Mouse (Mus musculus) limb, embryonic 14.5 days (tissue): ENCODE results near the gene Col6a1. TPM values are rescaled to one million over a fixed set of nuclear protein-coding genes. Genes with fewer than 3 reads are reported as not detected.

Experiments used
- ATAC-seq: fragments of 200-750 bp; cut with Nextera tagmentation; 2 replicates; pipeline ENCODE4 v1.8.0; 2017; ENCODE audit warnings: low read depth, moderate number of reproducible peaks, moderate TSS enrichment; ENCODE audit not compliant: low FRiP score
- DNase-seq: peaks from one replicate; pipeline ENCODE4 v3.0.0-alpha.2; 2015; ENCODE audit warnings: low spot score
- H3K27ac ChIP-seq: fragments of 300-500 bp; sonication (generic); replicated peaks from 2 replicates; pipeline ENCODE4 v1.5.1; 2014; ENCODE audit warnings: low read depth, mild to moderate bottlenecking, low read length, moderate library complexity, mixed read lengths
- H3K27me3 ChIP-seq: fragments of 300-500 bp; sonication (generic); 2 replicates; pipeline ENCODE4 v1.6.1; 2014; ENCODE audit warnings: low read length, mixed read lengths; ENCODE audit not compliant: control insufficient read depth, insufficient read depth
- H3K36me3 ChIP-seq: fragments of 300-500 bp; sonication (generic); 2 replicates; pipeline ENCODE4 v1.6.1; 2014; ENCODE audit warnings: mild to moderate bottlenecking, low read length, moderate library complexity, mixed read lengths; ENCODE audit not compliant: control insufficient read depth, insufficient read depth
- H3K4me1 ChIP-seq: fragments of 300-500 bp; sonication (generic); 2 replicates; pipeline ENCODE4 v1.6.1; 2014; ENCODE audit warnings: antibody characterized with exemption, low read length, mixed read lengths; ENCODE audit not compliant: control insufficient read depth, insufficient read depth
- H3K4me2 ChIP-seq: fragments of 300-500 bp; sonication (generic); replicated peaks from 2 replicates; pipeline ENCODE4 v1.6.1; 2014; ENCODE audit warnings: low read depth, mild to moderate bottlenecking, low read length, moderate library complexity; ENCODE audit not compliant: severe bottlenecking
- H3K4me3 ChIP-seq: fragments of 300-500 bp; sonication (generic); replicated peaks from 2 replicates; pipeline ENCODE4 v1.5.1; 2014; ENCODE audit warnings: low read length
- H3K9ac ChIP-seq: fragments of 300-500 bp; sonication (generic); 2 replicates; pipeline ENCODE4 v1.6.1; 2014; ENCODE audit warnings: mild to moderate bottlenecking, low read depth, low read length, moderate library complexity; ENCODE audit not compliant: severe bottlenecking
- H3K9me3 ChIP-seq: fragments of 300-500 bp; sonication (generic); 2 replicates; pipeline ENCODE4 v1.6.1; 2016; ENCODE audit warnings: low read length; ENCODE audit not compliant: control insufficient read depth
- POLR2A ChIP-seq: fragments of 200-500 bp; IDR thresholded peaks from 2 replicates; pipeline ENCODE4 v1.8.0; 2012; ENCODE audit warnings: inconsistent platforms, mild to moderate bottlenecking, moderate library complexity, borderline replicate concordance; ENCODE audit not compliant: insufficient read depth, insufficient read length; ENCODE audit errors: extremely low read depth
- WGBS: fragments of 180-500 bp; shearing (Covaris S2); extraction: QIAGEN DNeasy Blood & Tissue Kit; methylation state at CpG from one replicate; pipeline ENCODE4 v1.1.7; 2014; 5-methylcytosine and 5-hydroxymethylcytosine counted together
- polyA plus RNA-seq, 2 experiments: library from polyadenylated mRNA; depleted of rRNA in 1 of 2; stranded (reverse) in 1 of 2; unstranded in 1 of 2; fragments of >200 nt; fragmentation: Nextera tagmentation in 1 of 2; extraction: Ambion mirVana in 1 of 2; gene quantifications; 2 replicates each; pipeline versions ENCODE4 v1.2.1 to v1.2.3; 2012 to 2014

The Col6a1 gene
- polyA plus RNA-seq, 2 experiments, result 330 to 444 TPM

DNA sequence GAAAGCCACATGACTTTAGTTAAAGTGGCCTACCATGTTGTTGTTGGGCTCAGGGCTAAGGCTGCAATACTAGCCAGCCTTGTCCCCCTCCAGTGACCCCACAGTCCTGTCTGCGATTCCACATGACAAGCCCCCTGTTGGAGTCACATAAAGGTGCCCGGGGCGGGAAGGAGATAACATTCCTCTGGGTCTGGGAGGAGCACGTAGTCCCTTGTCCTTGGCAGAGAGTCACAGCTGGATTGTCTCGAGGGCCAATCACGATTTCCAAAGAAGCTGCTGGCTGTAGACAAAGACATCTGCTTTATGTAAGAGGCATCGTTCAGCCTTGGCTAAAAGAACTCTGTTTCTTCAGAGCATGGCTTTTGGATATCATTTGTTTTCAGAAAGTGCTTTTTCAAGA is 31.2 kb downstream of the Col6a1 start:
- H3K36me3 ChIP-seq, result no peaks in the 10 kb centered on the region
- no peak overlapping the region for H3K4me3 ChIP-seq
- H3K4me2 ChIP-seq, result no peak overlapping the region
- H3K27me3 ChIP-seq, result no peaks in the 10 kb centered on the region
- DNase-seq (no peak), ATAC-seq (no peak)
- WGBS, result 50% methylated on average over 7 of the region's 7 CpGs
- peak overlapping the region; percentile 53 for H3K27ac ChIP-seq
- H3K4me1 ChIP-seq, result peaks cover 5% of the 10 kb centered on the region; the same call in 1 of the 2 replicates
- no peak overlapping the region for H3K9ac ChIP-seq
- TF ChIP-seq POLR2A, result no peak
- no peaks in the 10 kb centered on the region for H3K9me3 ChIP-seq

GRCm38 (mm10) chr10:76693446-76693845 is 32.5 kb downstream of the Col6a1 start:
- Histone ChIP-seq H3K27me3 (no peaks in the 10 kb centered on the region), H3K4me3 (no peak overlapping the region), H3K4me1 (peaks cover 5% of the 10 kb centered on the region; the same call in 1 of the 2 replicates), H3K9ac (no peak overlapping the region), H3K27ac (no peak overlapping the region), H3K36me3 (no peaks in the 10 kb centered on the region), H3K4me2 (no peak overlapping the region), H3K9me3 (no peaks in the 10 kb centered on the region)
- ATAC-seq (no peak), DNase-seq (no peak)
- 78% methylated on average over 2 of the region's 2 CpGs for WGBS
- TF ChIP-seq POLR2A, result no peak

- Histone ChIP-seq H3K36me3 (no peaks in the 10 kb centered on the region), H3K4me2 (no peak overlapping the region), H3K4me3 (no peak overlapping the region), H3K4me1 (peaks cover 12% of the 10 kb centered on the region), H3K9me3 (no peaks in the 10 kb centered on the region), H3K27me3 (no peaks in the 10 kb centered on the region), H3K9ac (no peak overlapping the region), H3K27ac (no peak overlapping the region; the same call in 1 of the 2 replicates)
- 88% methylated on average over 10 of the region's 10 CpGs for WGBS
- ATAC-seq (no peak), DNase-seq (no peak)
- TF ChIP-seq POLR2A, result no peak
These were observed 40.4 kb downstream of the Col6a1 start for GRCm38 (mm10) chr10:76685451-76686017.

- peaks cover 12% of the 10 kb centered on the region for H3K4me1 ChIP-seq
- 83% methylated on average over 12 of the region's 12 CpGs for WGBS
- H3K36me3 ChIP-seq, result no peaks in the 10 kb centered on the region
- no peak overlapping the region for H3K27ac ChIP-seq
- ATAC-seq (no peak), DNase-seq (no peak)
- H3K4me2 ChIP-seq, result no peak overlapping the region
- no peak overlapping the region for H3K4me3 ChIP-seq
- H3K9me3 ChIP-seq, result no peaks in the 10 kb centered on the region
- no peaks in the 10 kb centered on the region for H3K27me3 ChIP-seq
- no peak for TF ChIP-seq POLR2A
- no peak overlapping the region for H3K9ac ChIP-seq
These were observed 42.0 kb downstream of the Col6a1 start for GRCm38 (mm10) chr10:76683977-76684376.

DNA sequence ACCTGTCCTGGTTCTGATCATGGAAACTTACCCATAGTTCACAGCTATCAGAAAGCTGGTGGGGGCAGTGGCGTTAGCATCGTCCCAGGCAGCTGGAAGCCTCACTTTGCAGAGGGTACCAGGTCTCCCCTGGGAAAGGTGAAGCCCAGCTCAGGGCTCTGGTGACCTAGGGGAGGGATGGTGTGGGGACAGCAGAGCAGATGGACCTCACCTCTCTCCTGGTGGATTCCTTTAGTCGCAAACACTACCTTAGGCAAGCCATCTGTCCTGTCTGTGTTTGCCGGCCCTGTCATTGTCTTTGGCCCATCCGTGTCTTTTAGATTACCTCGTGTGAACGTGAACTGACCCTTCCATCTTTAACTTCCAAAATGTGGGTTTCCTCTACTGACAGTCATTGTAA is 42.5 kb downstream of the Col6a1 start:
- Histone ChIP-seq H3K9me3 (no peaks in the 10 kb centered on the region), H3K27me3 (no peaks in the 10 kb centered on the region), H3K4me1 (peaks cover 12% of the 10 kb centered on the region), H3K4me2 (no peak overlapping the region), H3K36me3 (no peaks in the 10 kb centered on the region), H3K9ac (no peak overlapping the region), H3K27ac (no peak overlapping the region), H3K4me3 (no peak overlapping the region)
- ATAC-seq (no peak), DNase-seq (no peak)
- WGBS, result 73% methylated on average over 7 of the region's 7 CpGs
- TF ChIP-seq POLR2A, result no peak
